Comparison of ENCODE assay signal across 8 mouse cellular contexts in the genomic region with DNA sequence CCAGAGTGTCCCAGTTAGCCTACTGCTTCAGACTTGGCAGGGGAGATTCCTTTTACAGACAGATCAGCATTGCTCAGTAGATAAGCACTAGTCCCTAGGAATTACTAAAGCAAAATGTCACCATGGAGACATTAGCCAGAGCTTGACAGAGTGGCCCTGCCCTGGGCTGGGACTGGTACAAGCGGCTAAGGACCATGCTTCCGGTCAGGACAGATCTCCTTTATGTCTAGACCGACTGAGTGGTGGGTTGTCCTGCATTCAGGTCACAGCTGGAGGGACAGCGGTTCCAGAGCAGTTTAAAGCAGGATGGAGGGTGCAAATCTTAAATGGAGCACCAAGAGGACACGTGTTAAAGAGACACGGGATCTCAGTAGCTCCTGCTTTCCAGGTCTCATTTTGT. TPM values are rescaled to one million over a fixed set of nuclear protein-coding genes. Genes with fewer than 3 reads are reported as not detected.
DNase-seq lines count a peak whose midpoint lies in the region; ATAC-seq and TF ChIP-seq lines count a peak whose summit lies in the region.

No protein-coding gene starts in this region.

- WGBS in spleen, adult 2 months = 8% methylated on average over 6 of the region's 6 CpGs
- WGBS in limb, embryonic 14.5 days = 0% methylated on average over 6 of the region's 6 CpGs
- 2% methylated on average over 6 of the region's 6 CpGs for WGBS in stomach, embryonic 16.5 days

- TF ChIP-seq CTCF in spleen, adult 2 months (IDR thresholded peaks at IDR 0.05; ENCODE audit: extremely low read depth, insufficient read depth, insufficient read length, insufficient replicate concordance) = no peak

- peak; percentile 38 for DNase-seq in cerebellum, adult 9-10 months
- DNase-seq in cerebellum, postnatal 14 days = no peak
- no peak for DNase-seq in spleen, adult 2 months (ENCODE audit: low read depth in 1 of 2, low spot score in 2 of 2)
- DNase-seq in spleen, postnatal 4 days (ENCODE audit: low spot score in 2 of 2) = no peak
- no peak for DNase-seq in limb, embryonic 14.5 days (ENCODE audit: low spot score)
- no peak for DNase-seq in gastrocnemius, postnatal 14 days
- DNase-seq in left cerebral cortex, adult 8-10 months (ENCODE audit: low spot score in 2 of 2) = no peak

- H3K27me3 ChIP-seq in spleen, adult 2 months (ENCODE audit: control insufficient read depth, insufficient read depth, low read length) = no peaks in the 10 kb centered on the region
- no peaks in the 10 kb centered on the region for H3K27me3 ChIP-seq in limb, embryonic 14.5 days (ENCODE audit: control insufficient read depth, insufficient read depth, low read length)
- H3K27me3 ChIP-seq in stomach, embryonic 16.5 days (ENCODE audit: control insufficient read depth, insufficient read depth, low read length) = no peaks in the 10 kb centered on the region

- peaks cover 8% of the 10 kb centered on the region; the same call in 1 of the 2 replicates for H3K4me1 ChIP-seq in spleen, adult 2 months (ENCODE audit: control insufficient read depth, insufficient read depth, insufficient read length)
- H3K4me1 ChIP-seq in limb, embryonic 14.5 days (ENCODE audit: control insufficient read depth, insufficient read depth, low read length) = peaks cover 12% of the 10 kb centered on the region
- peaks cover 21% of the 10 kb centered on the region for H3K4me1 ChIP-seq in stomach, embryonic 16.5 days (ENCODE audit: control insufficient read depth, insufficient read depth, low read length)

- H3K4me2 ChIP-seq in limb, embryonic 14.5 days (replicated peaks; ENCODE audit: low read depth, low read length, severe bottlenecking) = peak overlapping the region; percentile 93
- peak overlapping the region; percentile 77 for H3K4me2 ChIP-seq in stomach, embryonic 16.5 days (ENCODE audit: low read depth, low read length)

- no peak for TF ChIP-seq POLR2A in spleen, adult 2 months (IDR thresholded peaks at IDR 0.05; ENCODE audit: low read depth, low read length)
- TF ChIP-seq POLR2A in limb, embryonic 14.5 days (IDR thresholded peaks at IDR 0.05; ENCODE audit: borderline replicate concordance, extremely low read depth, insufficient read depth, insufficient read length) = no peak

- no peak overlapping the region for H3K27ac ChIP-seq in spleen, adult 2 months (ENCODE audit: insufficient read depth, low read length)
- H3K27ac ChIP-seq in limb, embryonic 14.5 days (replicated peaks; ENCODE audit: low read depth, low read length) = no peak overlapping the region
- no peak overlapping the region for H3K27ac ChIP-seq in stomach, embryonic 16.5 days (ENCODE audit: low read length)

- no peaks in the 10 kb centered on the region for H3K9me3 ChIP-seq in limb, embryonic 14.5 days (ENCODE audit: control insufficient read depth, low read length)
- H3K9me3 ChIP-seq in stomach, embryonic 16.5 days (replicated peaks; ENCODE audit: control insufficient read depth, low read length) = no peaks in the 10 kb centered on the region

- peak overlapping the region; percentile 88 for H3K4me3 ChIP-seq in spleen, adult 2 months (ENCODE audit: extremely low read depth, insufficient read depth, insufficient read length)
- H3K4me3 ChIP-seq in limb, embryonic 14.5 days (replicated peaks; ENCODE audit: low read length) = peak overlapping the region; percentile 87
- peak overlapping the region; percentile 67 for H3K4me3 ChIP-seq in stomach, embryonic 16.5 days (replicated peaks; ENCODE audit: low read length)

- peak; percentile 49 for ATAC-seq in limb, embryonic 14.5 days (ENCODE audit: low FRiP score, low read depth)
- peak; percentile 49 for ATAC-seq in stomach, embryonic 16.5 days (ENCODE audit: insufficient read depth, low FRiP score)

- intact Hi-C loops in gastrocnemius, postnatal 14 days (cut with DNase I; ENCODE audit: low total_unique reads) = no loop called here

- peaks cover 8% of the 10 kb centered on the region for H3K36me3 ChIP-seq in spleen, adult 2 months (ENCODE audit: control insufficient read depth, insufficient read depth, low read length)
- H3K36me3 ChIP-seq in limb, embryonic 14.5 days (ENCODE audit: control insufficient read depth, insufficient read depth, low read length) = peaks cover 16% of the 10 kb centered on the region
- H3K36me3 ChIP-seq in stomach, embryonic 16.5 days (ENCODE audit: control insufficient read depth, insufficient read depth, low read length) = 0 out of 2 replicates have a peak, but pooled peaks cover 10% of the 10 kb centered on the region

- peak overlapping the region; percentile 84 for H3K9ac ChIP-seq in limb, embryonic 14.5 days (ENCODE audit: low read depth, low read length, severe bottlenecking)
- peak overlapping the region; percentile 84 for H3K9ac ChIP-seq in stomach, embryonic 16.5 days (ENCODE audit: low read length)

RNA-seq across cellular contexts. Expression of a gene that starts 0.3 kb away (rescaled TPM):
- polyA plus RNA-seq in spleen, adult 2 months (2012; rRNA removed) = 7.0 and 8.2 TPM in 2 replicates
- 59.5 and 73.9 TPM in 2 replicates for polyA plus RNA-seq in limb, embryonic 14.5 days (2012; rRNA removed)
- 56.6 and 65.3 TPM in 2 replicates for polyA plus RNA-seq in limb, embryonic 14.5 days (2014; fragmentation: Nextera tagmentation; extraction: Ambion mirVana)
- polyA plus RNA-seq in stomach, embryonic 16.5 days (2015; fragmentation: Nextera tagmentation; extraction: Ambion mirVana) = 20.1 and 21.1 TPM in 2 replicates
- total RNA-seq in gastrocnemius, postnatal 14 days (2021) = 1 to 10 TPM; 5.8 to 6.2 TPM
- total RNA-seq in left cerebral cortex, adult 8-10 months (2022) = 1 to 10 TPM; 2.6 to 4.1 (median 3.3) TPM

RNA-seq across cellular contexts. Expression of a gene that starts 25.8 kb away (rescaled TPM):
- 22.2 and 26.0 TPM in 2 replicates for polyA plus RNA-seq in spleen, adult 2 months (2012; rRNA removed)
- polyA plus RNA-seq in limb, embryonic 14.5 days (2012; rRNA removed) = 14.1 and 16.5 TPM in 2 replicates
- polyA plus RNA-seq in limb, embryonic 14.5 days (2014; fragmentation: Nextera tagmentation; extraction: Ambion mirVana) = 1.5 and 1.8 TPM in 2 replicates
- 3.4 and 3.6 TPM in 2 replicates for polyA plus RNA-seq in stomach, embryonic 16.5 days (2015; fragmentation: Nextera tagmentation; extraction: Ambion mirVana)
- 1 to 10 TPM; 4.9 to 5.0 TPM for total RNA-seq in gastrocnemius, postnatal 14 days (2021)
- 10 to 100 TPM; 41.8 to 49.3 (median 42.6) TPM for total RNA-seq in left cerebral cortex, adult 8-10 months (2022)
